Mouse (Mus musculus) stomach, postnatal 0 days (tissue): ENCODE results near the gene Sim1.

Experiments
- CTCF ChIP-seq: IDR thresholded peaks from 2 replicates; pipeline ENCODE4 v1.5.1; 2016; ENCODE audit warnings: antibody characterized with exemption, low read depth, mild to moderate bottlenecking, moderate library complexity
- EP300 ChIP-seq: optimal IDR thresholded peaks from 2 replicates; pipeline ENCODE3; 2016; ENCODE audit warnings: antibody characterized with exemption

GRCm38 (mm10) chr10:50903846-50904763 is 9.6 kb downstream of the Sim1 start:
- TF ChIP-seq CTCF, result no peak
- no peak for TF ChIP-seq EP300
